Mouse (Mus musculus): ENCODE measurements around the gene Klk1b9.
A peak's percentile ranks its signal among the peaks of the same experiment; 100 is the strongest.
"Not testable (repeated sequence)": the region's sequence is repeated elsewhere in the genome, so short reads cannot be mapped to it uniquely, and the experiment has no call there.

Klk1b9 gene

DNA sequence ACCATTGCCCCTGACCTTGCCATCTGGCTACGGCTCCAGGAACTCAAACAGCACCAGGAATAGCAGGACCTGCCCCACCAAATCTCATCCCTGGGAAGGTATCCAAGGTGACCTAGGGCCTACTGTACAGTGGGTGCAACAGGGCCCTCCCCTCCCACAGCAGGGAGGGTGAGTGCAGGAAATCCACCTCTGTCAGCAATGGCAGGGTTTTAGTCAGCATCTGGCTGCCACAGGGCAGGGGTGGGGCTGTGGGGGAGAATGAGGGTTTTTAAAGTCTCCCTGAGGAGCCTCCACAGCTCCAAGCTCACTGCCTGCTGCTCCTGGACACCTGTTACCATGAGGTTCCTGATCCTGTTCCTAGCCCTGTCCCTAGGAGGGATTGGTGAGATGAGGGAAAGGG is at the start of gene Klk1b9:
Klk1b9 (plus strand) TSS at position 301 of the 400 bp plus-strand sequence.
- not testable (repeated sequence) for DNase-seq (ENCODE audit: low spot score)

DNA sequence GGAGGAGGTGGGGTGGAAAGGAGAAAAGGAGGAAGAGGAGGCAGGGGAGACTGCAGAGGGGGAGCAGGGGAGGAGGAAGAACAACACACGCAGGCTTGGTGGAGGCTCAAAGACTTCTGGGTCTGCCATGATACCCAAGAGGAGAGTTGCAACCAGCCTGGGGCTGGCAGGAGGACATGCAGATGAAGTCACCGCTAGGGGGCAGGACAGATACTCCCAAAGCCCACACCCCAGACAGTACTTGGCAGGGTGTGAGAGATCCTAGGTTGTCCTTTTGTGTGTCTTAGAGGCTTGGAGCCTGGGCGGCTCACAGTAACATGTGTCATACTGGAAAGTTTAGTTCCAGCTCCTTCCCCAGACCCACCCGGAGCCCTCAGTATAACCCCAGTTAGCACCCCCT is 47.3 kb upstream of the Klk1b9 start:
- DNase-seq (ENCODE audit: low spot score): peak; percentile 62

DNA sequence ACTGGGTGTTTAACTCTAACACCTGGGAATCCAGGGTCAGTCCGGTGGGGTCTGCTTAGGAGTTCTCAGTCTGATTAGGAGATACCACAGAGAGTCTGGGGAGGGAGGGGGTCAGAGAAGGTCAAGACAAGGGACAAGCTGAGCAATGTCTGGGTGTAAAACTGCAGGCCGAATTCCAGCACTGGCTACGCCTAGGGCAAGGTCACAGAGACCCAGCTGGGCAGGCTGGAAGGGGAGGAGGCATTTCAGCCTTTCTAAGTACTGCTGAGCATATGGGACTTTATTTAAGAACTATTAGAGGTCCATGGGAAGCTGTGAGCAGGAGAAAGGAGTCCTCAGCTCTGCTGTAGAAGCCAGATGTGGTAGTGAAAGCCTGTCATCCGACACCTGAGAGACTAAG is 43.5 kb upstream of the Klk1b9 start:
- DNase-seq (ENCODE audit: low spot score): peak; percentile 8

DNA sequence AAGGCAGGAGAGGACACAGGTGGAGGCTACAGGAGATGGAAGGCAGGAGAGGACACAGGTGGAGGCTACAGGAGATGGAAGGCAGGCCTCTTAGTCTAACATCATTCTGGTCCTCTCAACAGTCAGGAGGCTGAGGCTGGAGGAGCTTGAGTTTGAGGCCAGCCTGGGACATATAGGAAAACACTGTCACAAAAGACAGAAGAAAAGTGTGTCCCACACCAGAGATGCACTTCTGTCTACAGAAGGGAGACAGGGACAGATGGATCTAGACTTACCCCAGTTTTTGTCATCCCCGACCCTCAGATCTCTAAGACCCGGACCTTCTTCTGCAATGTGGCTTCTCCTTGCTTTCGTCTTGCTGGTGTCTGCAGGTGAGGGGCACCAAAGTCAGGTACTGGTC is 42.4 kb upstream of the Klk1b9 start, which contains the start of gene Klk15:
Klk15 (plus strand) TSS at position 301 of the 400 bp plus-strand sequence.
- DNase-seq (ENCODE audit: low spot score): no peak

DNA sequence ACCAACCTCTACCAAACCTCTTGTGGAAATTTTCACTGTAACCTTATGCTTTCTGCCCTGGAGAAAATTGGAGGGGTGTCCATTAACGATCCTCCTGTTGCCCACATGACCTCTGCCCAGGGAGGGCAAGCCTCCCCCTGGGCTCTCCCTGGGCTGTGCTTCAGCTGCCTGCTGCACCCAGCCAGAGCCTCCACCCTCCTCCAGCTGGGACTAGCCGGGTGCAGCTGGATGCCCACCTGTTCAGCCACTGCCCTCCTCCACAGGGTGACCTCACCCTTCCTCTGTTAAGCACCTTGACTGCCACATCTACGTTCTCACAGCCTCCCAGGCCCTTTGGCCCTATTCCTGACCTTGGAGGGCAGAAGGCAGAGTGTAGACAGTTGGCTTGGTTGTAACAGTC is 41.1 kb upstream of the Klk1b9 start:
- no peak for DNase-seq (ENCODE audit: low spot score)

DNA sequence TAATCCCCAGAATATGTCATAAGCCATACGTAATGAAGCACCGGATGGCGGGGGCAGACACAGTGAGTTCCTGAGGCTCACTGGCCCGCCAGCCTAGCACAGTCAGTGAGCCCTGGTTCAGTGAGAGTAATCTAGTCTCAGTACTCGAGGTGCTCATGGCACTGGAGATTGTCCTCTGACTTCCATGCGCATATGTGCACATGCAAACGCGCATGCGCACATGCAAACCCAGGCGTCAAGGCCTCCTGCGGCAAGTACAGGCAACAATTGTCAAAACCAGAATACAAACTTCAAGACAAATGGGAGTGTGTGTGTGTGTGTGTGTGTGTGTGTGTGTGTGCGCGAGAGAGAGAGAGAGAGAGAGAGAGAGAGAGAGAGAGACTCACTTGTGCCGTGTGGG is 39.3 kb upstream of the Klk1b9 start:
- no peak for DNase-seq (ENCODE audit: low spot score)

DNA sequence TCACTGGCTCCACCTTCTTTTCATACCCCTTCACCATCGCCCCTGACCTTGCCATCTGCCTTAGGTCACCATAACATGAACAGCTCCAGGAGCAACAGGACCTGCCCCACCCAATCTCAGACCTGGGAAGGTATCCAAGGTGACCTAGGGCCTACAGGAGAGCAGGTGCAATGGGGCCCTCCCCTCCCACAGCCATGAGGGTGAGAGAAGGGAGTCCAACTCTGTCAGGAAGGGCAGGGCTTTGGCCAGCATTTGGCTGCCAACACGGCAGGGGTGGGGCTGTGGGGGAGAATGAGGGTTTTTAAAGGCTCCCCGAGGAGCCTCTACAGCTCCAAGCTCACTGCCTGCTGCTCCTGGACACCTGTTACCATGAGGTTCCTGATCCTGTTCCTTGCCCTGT is 33.6 kb upstream of the Klk1b9 start:
- DNase-seq (ENCODE audit: low spot score): not testable (repeated sequence)

DNA sequence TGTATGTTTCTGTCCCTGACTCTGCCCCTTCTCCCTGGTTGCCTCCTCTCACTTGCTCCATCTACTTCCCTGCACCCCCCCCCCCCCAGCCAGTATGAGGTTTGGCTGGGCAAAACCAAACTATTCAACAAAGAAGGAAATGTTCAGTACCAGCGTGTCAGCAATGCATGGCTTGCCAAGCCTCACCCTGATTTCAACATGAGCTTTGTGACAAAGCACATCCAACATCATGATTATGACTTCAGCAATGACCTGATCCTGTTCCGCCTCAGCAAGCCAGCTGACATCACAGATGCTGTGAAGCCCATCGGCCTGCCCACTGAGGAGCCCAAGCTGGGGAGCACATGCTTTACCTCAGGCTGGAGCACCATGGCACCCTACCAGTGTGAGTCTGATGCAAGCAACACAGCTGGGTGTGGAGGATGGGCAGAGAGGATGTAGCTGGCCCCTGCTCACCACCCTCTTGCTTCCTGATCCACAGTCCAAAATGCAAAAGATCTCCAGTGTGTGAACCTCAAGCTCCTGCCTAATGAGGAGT is 31.1 kb upstream of the Klk1b9 start:
- no peak for DNase-seq (ENCODE audit: low spot score)

DNA sequence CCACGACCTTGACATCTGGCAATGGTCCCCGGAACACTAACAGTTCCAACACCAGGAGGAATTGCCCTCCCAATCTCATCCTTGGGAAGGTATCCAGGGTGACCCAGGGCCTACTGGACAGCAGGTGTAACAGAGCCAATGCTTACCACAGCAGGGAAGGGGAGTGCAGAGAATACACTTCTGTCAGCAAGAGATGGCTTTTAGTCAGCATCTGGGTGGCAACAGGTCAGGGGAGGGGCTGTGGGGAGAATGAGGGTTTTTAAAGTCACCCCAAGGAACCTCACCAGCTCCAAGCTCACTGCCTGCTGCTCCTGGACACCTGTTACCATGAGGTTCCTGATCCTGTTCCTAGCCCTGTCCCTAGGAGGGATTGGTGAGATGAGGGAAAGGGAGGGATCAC is 25.5 kb upstream of the Klk1b9 start, which contains the start of gene Klk1b8:
Klk1b8 (plus strand) TSS at position 301 of the 400 bp plus-strand sequence.
- DNase-seq (ENCODE audit: low spot score): no peak

DNA sequence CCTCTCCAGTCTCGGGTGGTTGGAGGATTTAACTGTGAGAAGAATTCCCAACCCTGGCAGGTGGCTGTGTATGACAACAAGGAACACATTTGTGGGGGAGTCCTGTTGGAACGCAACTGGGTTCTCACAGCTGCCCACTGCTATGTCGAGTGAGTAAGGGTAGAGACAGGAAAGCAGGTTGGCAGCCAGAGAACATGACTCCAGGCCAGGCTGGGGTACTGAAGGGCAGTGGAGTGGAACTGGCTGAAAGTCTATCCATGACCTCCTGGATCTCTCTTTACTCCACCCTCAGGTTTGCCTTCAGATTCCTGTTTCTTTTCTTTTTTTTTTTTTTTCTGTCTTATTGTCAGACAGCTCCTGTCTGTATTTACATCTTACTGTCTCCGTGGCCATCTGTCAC is 23.2 kb upstream of the Klk1b9 start:
- DNase-seq (ENCODE audit: low spot score): no peak

DNA sequence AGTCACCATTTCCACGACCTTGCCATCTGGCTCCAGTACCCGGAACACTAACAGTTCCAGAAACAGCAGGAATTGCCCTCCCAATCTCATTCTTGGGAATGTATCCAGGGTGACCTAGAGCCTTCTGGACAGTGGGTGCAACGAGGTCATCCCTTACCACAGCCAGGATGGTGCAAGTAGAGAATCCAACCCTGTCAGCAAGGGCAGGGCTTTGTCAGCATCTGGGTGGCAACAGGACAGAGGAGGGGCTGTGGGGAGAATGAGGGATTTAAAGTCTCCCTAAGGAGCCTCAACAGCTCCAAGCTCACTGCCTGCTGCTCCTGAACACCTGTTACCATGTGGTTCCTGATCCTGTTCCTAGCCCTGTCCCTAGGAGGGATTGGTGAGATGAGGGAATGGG is 9.4 kb upstream of the Klk1b9 start, which contains the start of gene Klk1b1:
Klk1b1 (plus strand) TSS at position 301 of the 400 bp plus-strand sequence.
- no peak for DNase-seq (ENCODE audit: low spot score)

DNA sequence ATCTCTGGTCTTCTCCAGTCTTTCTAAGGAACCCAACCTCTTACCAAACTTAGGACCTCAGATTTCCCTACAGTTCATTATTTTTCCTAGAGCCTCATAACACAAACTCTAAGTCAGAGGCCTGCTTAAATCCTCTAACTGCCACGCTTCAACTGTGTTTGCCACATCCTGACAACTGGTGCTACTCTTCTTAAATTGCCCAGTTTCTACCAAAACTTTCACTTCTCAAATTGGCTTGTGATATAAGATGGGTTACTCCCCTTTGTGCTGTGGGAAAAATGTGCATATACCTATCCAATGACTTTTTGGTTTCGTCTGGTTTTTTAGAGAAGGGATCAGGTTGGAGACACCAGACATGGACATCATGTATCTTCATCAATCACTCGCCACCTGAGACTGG is 8.8 kb upstream of the Klk1b9 start:
- DNase-seq (ENCODE audit: low spot score): no peak

DNA sequence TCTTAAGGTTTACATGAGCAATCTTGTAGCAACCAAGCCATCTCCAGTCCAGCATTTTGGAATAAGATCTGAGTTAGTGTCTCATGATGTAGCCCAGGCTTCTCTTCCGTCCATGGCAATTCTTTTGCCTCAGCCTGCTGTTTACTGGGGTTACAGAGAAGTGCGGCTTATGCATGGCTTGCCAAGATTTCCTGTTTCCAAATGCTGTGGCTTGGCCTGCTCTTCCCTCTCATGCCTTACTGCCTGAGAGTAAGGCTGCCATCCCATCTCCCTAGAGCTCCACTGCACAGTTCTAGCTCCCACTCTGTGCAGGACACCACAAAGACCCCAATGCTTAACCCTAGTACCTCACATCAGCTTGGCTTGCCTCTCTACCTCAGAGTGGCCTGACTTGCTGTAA is 8.2 kb upstream of the Klk1b9 start:
- DNase-seq (ENCODE audit: low spot score): no peak

DNA sequence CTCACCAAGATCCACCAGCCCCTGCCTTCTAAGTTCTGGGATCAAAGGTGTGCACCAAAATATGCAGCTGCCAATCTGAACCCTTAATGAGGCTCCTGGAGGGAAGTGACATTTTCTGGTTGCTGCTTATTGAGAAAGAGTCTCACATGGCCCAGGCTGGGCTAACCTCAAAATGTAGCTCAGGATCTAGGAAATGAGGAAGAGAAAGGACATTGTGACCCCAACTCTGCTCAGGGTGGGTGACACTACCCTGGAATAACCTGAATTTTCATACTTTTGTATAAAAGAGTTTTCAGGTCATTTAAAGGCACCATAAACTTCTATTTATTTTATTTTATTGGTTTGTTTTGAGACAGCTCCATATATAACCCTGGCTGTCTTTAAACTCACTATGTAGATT is 9.8 kb downstream of the Klk1b9 start:
- DNase-seq (ENCODE audit: low spot score): no peak

DNA sequence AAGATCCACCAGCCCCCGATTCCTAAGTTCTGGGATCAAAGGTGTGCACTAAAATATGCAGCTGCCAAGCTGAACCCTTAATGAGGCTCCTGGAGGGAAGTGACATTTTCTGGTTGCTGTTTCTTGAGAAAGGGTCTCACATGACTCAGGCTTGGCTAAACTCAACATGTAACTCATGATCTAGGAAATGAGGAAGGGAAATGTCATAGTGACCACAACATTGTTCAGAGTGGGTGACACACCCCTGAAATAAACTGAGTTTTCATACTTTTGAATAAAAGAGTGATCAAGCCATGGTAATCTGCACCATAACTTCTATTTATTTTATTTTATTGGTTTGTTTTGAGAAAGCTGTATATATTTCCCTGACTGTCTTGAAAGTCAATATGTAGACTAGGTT is 19.0 kb downstream of the Klk1b9 start:
- not testable (repeated sequence) for DNase-seq (ENCODE audit: low spot score)

DNA sequence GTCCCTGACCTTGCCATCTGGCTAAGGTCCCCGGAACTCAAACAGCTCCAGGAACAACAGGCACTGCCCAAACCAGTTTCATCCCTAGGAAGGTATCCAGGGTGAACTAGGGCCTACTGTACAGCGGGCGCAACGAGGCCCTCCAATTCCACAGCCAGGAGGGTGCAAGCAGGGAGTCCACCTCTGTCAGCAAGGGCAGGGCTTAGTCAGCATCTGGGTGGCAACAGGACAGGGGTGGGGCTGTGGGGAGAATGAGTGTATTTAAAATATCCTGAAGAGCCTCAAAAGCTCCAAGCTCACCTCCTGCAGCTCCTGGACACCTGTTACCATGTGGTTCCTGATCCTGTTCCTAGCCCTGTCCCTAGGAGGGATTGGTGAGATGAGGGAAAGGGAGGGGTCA is 19.7 kb downstream of the Klk1b9 start, which contains the start of gene Klk1b11:
Klk1b11 (plus strand) TSS at position 301 of the 400 bp plus-strand sequence.
- DNase-seq (ENCODE audit: low spot score): not testable (repeated sequence)

DNA sequence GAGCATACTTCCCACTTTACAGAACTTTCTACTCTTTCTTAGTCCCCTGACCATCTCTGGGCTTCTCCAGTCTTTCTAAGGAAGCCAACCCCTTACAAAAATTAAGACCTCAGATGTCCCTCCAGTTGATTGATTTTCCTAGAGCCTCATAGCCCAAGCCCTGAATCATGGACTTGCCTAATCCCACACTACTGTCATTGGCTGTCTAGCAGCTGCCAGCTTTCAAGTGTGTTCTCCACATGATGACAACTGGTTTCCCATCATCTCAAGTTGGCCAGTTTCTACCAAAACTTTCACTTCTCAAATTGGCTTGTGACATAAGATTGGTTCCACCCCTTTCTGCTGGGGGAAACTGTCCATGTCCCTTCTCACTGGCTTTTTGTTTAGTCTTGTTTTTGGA is 29.0 kb downstream of the Klk1b9 start:
- no peak for DNase-seq (ENCODE audit: low spot score)

DNA sequence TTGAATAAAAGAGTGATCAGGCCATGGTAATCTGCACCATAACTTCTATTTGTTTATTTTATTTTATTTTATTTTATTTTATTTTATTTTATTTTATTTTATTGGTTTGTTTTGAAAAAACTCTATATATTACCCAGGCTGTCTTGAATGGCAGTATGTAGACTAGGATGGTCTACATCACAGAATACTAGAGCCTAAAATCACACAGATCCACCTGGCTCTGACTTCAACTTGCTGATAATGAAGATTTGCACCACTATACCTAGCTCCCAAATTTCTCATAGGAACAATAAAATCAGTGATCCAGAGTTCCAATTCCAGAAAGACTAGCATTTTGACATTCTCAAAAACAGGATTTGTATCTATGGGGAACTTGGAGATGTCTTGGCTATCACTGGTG is 36.0 kb downstream of the Klk1b9 start, which contains the start of gene Klk1b26:
Klk1b26 (plus strand) TSS at position 301 of the 400 bp plus-strand sequence.
- not testable (repeated sequence) for DNase-seq (ENCODE audit: low spot score)

DNA sequence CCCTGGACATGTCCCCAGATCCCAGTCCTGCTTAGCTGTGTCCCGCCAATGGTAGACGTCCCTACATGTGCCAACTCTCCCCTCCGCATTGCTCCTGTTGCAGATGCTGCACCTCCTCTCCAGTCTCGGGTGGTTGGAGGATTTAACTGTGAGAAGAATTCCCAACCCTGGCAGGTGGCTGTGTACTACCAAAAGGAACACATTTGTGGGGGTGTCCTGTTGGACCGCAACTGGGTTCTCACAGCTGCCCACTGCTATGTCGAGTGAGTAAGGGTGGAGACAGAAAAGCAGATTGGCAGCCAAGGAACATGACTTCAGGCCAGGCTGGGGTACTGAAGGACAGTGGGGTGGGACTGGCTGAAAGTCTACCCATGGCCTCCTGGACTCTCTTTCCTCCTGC is 38.8 kb downstream of the Klk1b9 start:
- not testable (repeated sequence) for DNase-seq (ENCODE audit: low spot score)

DNA sequence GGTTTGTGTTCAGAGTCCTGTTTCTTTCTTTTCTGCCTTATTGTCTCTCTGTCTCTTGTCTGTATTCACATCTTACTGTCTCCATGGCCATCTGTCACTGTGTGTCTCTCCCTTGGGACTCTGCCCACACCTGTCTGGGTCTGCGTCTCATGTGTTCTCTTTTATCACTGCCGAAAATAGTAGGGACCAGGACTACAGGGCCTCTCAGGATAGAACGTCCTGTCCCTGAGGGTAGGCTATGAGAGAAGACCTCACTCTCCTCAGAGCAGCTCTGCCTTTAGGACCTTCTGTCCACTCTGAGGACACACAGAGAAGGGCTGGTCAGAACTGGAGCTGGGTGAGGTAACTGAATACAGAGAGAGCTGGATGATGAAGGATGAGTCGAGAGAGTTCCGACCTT is 39.2 kb downstream of the Klk1b9 start:
- DNase-seq (ENCODE audit: low spot score): no peak
